Mouse (Mus musculus) R1 (cell line): Measurements from ENCODE around the gene Adora3.
"Not testable (repeated sequence)": the region's sequence is repeated elsewhere in the genome, so short reads cannot be mapped to it uniquely, and the experiment has no call there.

Experiments used
- DNase-seq: peaks from one replicate; pipeline ENCODE4 v3.0.0-alpha.2; 2018; ENCODE audit warnings: low read depth, low spot score

The Adora3 gene

DNA sequence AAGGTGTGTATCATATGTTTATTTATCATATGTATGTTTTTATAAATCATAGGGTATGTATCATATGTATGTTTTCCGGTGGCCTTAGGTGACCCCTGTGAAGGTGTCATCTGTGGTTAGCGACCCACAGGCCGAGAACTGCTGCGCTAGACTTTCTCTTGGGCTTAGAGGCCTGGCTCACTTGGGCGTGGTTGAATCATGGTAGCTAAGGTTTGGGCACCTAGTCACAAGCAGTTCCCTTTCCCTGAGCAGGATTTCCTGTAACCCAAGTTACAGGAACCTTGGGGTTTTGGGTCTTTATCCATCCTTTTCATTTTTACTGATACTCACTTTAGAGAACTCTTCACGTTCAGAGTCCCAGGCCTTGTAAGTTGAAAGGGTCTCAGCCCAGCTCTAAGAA lies 29.6 kb downstream of the Adora3 start:
- no peak for DNase-seq

DNA sequence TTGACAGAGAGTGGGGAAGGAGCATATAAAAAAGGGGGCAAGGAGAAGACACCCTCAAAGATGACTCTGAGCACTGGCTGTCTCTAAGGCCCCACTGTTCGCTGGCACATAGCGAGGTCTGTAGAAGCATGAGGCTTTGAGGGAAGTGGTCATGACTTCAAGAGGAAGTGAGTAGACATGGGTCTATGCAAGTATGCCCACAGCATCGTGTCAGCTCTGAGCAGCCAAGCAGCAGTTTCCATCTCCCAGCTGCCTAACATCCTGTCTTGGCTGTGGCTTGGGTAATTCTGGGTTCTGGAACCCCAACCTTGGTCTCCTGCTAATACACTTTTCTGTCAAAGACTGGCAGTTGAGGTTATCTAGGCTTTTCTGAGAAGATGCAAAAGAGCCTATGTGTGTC lies 30.1 kb downstream of the Adora3 start:
- DNase-seq, result no peak

DNA sequence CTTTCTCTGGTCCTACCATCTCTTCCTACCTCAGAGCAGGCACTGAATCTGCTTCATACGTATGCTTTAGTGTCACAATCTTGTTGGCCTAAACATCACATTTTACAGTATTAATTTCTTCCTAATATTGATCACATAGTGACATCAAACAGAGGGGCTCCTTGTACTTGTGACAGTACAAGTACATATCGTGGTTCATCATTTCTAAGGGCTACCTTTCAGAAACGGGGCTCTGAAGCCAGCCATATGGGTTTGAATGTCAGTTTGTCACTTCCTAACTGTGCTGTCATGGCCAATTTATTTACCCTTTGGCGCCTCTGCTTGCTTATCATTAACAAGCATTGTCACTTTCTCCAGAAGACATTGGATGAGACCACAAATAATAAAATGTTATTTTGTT lies 30.8 kb downstream of the Adora3 start:
- DNase-seq, result no peak

DNA sequence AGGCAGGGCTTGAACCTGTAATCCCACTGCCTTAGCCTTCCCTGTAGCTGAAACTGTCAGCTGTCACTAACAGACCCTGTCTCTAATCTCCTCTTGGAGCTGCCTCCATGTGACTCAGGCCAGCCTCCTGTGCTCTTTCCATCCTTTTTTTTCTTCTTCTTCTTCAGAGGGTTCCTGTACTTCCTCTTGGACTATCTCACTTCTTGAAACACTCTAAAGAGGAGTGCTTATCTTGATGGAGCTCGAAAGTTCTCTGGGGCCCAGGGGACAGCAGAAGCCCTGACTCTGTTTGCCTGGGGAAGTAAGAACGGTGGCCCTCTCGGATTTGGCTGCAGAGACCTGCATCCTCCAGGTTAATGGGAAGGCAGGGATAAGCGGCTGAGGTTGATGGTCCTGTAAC lies 33.6 kb downstream of the Adora3 start:
- DNase-seq, result no peak

DNA sequence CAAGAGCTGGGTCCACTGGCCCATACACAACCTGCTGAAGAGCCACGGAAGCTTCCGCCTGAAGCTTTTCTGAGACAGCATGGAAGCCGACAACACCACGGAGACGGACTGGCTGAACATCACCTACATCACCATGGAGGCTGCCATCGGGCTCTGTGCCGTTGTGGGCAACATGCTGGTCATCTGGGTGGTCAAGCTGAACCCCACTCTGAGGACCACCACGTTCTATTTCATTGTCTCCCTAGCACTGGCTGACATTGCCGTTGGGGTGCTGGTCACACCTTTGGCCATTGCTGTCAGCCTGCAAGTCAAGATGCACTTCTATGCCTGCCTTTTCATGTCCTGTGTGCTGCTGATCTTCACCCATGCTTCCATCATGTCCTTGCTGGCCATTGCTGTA lies 34.1 kb downstream of the Adora3 start:
- DNase-seq, result no peak

DNA sequence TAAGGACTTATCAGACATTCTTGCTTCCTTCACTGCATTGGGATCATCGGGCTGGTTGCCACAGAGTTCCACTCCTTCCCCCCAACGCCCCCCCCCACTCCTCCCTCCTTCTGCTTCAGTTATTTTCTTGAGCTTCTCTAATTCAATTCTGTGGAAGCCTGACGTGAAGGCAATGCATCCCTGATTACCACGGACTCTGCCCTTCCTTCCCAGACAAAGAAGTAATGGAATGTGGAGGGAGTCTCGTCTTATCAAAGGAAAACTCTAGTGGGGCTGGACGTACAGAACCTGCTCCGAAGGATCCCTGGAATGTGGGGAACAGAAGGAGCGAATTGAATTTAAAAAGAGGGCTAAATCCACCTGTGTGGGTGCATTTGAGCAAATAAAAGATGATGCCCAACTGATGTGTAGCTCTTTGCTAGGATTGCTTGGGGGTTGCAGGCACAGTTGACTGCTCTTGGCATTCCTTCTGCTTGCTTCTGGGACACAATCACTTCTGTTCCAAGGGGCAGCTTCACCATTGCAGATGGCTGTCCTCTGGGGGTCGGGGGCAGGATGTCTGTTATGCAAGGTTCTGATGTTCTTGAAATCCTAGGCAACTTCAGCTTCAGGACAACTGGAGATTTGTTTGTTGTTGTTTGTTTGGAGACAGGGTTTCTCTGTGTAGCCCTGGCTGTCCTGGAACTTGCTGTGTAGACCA lies 37.4 kb downstream of the Adora3 start:
- DNase-seq, result peak; percentile 33

DNA sequence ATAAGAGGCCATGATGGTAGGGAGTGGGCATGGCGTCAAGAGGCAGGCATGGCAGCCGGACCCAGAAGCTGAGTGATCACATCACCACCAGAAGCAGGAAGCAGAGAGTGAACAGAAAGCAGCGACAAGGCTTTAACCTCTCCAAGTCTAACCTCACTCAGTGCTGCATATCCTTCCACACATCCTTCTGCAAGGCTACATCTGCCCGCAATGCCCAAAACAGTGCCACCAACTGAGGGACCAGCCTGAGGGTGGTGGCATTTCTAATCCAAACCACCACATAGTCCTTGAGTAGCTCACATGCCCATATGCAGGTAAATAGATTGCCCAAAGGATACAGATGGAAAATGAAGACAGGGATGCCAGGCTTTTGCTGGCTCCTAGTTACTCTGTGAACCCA lies 38.3 kb downstream of the Adora3 start:
- DNase-seq, result no peak

DNA sequence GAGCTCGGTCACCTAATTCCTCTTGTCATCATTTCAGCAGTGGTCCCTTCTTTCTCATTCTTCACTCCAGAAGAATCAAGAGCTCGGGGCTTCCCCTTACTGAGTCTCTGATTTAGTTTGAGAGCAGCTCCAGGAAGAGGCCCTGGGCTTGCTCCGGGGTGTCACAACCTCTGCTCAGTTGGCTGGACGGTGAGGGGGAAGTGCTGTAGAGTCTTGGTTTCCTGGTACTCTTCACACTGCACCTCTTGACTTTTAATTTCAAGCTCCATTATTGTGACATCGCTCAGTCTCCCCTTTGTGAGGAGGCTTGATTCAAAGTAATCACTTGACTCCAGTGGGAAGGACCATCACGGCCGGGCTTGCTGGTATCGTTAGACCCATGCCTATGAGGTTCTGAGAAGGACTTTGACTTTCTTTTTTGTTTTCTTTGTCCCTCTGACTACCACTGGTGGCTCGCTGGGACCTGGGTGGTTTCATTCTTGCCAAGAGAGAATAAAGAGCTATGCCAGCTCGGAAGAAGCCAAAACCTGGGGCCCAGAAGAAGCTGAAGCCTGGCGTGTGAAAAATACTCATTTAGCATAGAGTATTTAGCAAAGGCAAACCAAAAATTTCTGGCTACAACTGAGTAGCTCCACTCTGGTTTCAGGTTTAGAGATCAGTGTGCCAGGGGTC lies 40.0 kb downstream of the Adora3 start:
- DNase-seq, result no peak

DNA sequence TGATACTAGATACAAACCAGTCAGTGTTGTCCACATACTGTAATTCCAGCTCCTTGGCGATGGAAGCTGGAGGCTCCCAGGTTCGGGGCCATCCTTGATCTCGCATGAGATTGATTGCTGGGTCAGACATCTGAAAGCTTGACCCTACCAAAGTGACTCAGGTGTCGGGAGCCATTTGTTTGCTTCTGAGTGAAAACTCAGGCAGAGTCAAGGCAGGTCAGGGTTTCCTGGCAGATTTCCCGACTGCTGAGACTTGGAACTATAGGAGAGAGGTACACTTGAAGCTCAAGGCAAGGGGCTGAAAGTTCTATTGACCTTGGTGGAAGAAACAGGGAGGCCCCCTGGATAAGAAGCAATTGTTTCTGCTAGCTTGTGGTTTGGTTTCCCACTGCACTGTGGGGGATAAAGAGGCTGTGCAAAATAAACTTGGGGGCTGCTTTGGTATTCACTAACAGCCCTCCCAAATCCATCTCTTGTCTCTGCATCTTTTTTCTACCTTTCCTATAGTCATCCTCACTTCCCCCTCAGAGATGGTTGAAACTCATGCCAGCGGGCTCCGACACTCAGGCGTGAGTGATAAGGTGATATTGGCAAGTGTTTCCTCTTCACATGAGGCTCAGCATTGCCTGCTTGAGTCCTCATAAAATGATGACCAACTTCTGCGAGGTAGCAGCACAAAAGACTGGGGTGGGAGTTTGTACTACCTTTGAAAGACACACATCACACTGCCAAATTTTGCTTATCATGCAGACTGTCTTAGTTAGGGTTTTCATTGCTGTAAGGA lies 41.6 kb downstream of the Adora3 start:
- no peak for DNase-seq

DNA sequence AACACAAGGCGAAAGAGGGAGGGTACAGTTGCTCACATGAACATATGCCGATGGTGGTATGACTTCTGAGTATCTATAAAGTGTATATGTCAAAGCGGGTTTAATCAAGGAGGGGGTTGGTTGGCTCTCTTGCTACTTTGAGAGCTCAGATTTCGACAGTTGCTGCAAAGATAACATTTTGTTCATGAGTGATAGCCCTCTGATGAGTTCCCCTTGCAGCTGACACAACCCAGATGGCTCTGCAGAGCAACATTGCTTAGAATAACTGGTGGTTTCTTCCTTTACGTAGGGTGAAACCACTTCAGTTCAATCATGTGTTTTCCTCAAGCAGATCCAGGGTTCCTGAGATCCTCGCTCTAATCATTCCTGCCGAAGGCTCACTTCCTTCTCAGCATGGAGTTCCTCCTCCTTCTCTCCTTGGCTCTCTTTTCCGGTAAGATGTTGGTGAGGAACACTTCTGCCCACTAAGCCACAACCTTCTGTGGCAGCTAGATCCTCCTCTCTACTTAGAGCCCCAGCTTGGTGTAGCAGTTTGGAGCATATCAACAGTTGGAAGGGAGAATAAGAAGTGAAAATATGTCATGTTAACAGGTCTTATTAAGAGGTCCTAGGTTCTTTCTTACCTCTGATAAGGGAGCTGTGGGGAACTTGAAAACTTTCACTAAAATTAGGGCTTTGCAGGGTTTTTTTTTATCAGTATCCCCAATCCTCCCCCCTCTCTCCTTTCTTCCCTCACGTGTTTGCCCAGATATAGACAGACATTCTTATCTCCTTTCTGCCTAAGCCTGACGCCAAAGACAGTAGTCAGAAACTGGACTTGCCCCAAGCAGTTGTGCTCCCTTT lies 43.4 kb downstream of the Adora3 start:
- DNase-seq, result no peak

DNA sequence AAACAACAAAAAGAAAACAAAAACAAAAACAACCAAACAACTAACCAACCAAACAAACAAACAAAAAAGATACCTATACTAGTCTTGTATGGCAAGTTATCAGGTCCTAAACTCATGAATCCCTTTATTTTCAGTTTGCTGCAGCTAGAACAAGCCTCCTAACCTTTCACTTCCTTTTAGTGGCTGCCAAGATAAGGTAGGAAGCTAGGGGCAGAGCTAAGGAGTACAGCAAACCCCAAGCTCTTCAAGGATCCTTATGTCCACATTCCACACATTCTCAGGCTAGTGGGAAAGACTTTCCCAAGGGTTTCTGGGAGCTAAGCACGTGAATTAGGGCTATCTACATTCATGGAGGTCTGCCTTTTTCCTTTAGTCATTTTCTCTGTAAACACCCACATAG lies 44.6 kb downstream of the Adora3 start:
- peak; percentile 14 for DNase-seq

DNA sequence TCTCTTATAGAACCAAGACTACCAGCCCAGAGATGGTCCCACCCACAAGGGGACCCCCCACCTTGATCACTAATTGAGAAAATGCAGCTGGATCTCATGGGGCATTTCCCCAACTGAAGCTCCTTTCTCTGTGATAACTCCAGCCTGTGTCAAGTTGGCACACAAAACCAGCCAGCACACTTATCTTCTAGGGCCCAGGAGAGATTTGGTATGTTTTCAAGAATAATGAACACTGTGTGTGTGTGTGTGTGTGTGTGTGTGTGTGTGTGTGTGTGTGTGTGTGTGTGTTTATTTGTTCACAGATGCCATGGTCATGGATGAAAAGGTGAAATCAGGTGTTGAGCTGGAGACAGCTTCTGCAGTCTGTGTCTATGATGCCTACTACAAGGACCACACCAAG lies 45.8 kb downstream of the Adora3 start:
- not testable (repeated sequence) for DNase-seq

DNA sequence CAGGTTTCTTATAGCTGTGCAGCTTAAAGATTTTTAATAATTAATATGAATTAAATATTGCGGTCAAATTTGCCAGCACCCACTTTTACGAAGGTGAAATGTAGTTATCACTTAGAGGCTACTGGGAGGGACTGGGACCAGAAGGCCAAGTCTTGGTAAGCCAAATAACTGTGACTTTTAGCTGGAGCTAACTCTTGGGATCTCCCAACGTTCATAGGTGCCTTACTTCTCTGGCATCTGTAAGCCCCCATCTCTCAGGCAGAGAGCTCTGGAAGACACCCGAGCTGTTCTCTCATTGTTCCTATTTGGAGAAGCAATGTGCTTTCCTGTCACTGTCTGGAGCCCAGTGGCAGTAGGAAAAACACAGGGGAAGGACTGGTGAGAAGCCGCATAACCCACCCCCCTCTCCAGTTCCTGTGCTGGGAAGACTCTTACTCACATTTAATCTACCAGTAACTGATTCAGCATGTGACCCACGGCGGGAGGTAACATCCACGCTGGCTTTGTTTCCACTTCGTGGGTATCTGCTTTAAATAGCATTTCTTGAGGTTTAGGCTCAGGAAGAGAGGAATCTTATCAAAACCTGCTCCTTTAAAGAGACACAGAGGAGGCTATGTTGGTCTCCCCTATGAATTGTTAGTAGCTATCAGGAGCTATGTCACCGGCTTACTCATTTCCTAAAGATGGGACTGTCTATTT lies 47.1 kb downstream of the Adora3 start:
- no peak for DNase-seq

DNA sequence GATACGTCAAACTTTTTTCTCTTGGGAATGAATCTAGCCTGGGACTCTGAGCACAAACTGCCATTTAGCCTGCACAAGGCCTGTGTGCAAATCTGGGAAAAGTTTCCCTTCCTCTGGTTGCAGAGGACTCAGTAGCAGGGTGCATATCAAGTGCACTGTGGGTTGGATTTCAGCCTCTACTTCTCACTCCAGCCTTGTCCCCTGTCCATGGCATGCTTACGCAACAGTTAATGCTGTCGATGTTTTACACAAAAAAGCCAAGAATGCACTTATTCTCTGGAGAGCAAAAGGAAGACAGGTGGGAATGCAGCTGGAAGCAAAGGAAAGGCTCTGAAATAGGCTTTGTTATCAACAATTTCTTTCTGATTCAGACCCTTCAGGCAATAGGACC lies 47.7 kb downstream of the Adora3 start:
- DNase-seq, result no peak

DNA sequence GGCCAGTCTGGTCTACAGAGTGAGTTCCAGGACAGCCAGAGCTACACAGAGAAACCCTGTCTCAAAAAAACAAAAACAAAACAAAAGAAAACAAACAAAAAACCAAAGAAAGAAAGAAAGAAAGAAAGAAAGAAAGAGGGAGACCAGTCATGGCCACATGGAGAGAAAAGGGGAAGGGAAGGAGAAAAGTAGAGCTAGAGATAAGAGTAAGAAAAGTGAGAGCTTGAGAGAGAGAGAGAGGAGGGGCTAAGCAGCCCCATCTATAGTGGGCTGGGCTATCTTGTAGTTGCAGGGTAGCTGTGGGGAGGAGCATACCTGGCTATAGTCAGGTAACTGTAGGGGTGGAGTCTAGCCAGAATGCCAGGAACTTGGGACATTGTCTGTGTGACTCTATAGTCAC lies 50.1 kb downstream of the Adora3 start:
- DNase-seq, result not testable (repeated sequence)

DNA sequence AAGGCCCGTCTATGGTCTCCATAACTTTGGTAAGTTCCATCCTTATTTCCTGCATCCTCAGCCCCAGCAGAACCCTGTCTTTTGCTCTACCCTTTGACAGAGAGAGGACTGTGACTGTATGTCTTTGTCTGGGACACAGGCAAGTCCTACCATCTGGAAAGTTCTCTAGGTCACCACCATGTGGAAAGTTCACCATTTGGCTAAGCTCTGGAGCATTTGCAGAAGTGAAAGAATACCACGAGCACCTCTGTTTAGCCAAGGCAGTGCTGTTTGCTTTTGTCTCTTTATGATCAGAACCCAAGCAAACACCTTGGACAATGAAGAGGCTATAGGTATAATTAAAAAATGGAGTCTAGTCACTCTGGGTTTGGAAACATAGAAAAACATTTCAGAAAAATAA lies 51.3 kb downstream of the Adora3 start:
- no peak for DNase-seq

DNA sequence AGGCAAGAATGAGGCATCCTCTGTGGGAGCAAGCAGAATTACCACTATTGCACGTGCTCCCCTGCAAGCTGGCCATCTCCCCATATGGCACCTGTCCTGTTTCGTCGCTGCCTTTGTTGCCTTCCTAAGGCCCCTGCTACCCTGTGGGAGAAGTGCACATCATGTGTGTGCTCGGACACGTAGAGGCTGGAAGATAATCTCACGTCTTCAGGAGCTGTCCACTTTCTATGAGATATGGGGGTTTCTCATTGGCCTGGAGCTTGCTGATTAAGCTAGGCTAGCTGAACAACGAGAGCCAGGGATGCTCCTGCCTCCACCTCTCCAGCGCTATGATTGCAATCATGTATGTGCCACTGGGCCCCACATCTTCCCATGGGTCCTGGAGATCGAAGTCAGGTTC lies 54.0 kb downstream of the Adora3 start:
- DNase-seq, result no peak

DNA sequence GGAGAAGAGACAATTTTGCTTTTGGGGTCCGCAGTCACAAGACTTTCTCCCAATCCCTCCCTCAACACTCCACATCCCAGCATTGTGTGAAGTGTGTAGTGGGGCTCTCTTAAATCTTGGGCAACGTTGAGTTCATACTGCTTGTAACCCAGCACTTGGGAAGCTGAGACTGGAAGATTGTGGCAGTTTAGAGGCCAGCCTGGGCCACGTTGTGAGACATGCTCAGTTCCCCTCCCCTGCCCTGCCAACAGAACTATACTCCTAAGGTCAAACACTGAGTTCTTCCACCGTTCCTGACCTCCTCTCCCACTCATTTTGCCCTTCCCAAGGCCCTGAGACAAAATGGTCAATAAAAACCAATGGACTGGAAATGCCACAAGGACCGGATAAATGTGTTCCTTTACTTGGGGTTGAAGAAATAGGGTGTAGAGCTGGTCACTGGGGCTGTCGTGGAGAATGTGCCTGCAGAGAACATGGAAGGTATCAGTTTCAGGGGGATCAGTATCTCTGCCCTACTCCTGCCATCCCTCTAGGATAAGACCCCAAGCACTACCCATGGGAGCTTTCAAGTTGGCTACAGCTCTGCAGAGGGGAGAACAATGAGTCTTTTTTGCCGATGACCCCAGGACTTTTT lies 57.0 kb downstream of the Adora3 start:
- DNase-seq, result no peak

DNA sequence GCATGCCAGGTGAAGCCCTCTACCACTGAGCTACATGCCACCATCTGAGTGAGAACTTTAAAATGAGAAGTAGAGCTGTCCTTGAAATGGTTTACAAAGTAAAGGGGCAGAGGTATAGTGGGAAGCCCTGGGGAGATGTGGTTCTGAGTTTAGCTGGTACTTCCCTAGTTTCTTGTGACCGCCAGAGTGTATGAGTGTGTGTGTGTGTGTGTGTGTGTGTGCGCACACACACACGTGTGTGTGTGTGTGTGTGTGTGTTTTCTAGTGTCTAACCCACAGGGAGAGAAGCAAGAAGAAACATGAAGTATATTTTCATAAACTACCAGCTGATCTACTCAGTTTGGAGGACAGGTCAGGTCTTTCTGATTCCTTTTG lies 57.5 kb downstream of the Adora3 start:
- no peak for DNase-seq

DNA sequence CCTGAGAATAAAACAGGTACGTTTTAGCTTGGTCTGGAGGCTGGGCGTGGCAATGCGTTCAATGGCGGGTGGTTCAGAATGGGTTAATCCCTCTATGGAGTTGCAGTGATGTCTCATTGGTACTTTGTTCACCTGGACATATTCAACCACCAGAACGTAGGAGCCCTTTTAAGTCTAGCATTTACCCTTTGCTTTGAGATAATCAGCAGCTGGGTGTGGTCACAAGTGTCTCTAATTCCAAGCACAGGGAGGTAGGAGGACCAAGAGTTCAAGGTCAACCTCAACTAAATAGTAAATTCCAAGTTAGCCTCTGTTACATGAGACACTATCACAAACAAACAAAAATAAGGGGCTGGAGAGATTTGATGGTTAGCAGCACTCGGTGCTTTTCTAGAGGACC lies 58.1 kb downstream of the Adora3 start:
- peak; percentile 72 for DNase-seq

DNA sequence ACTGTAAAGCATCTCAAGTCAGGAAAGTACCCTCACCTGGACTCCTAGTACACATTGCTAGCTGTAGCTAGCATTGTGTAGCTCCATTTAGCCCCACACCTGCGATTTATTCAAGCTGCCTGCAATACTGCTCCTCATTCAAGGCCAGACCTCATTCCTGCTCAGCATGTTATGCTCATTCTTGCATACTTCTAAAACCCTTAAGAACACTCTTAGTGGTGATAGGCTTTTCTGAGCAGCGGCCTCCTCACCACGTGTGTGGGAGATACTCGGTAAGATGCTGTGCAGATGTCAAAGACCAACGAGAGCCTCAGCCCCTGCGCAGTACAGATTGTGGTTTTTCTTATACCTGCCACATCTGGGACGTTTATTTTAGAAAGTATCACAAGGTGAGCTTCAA lies 59.2 kb downstream of the Adora3 start:
- DNase-seq, result peak; percentile 34
